Mouse (Mus musculus) lung, postnatal 0 days (tissue): ENCODE results near the gene Opa1. TPM values are rescaled to one million over a fixed set of nuclear protein-coding genes. Genes with fewer than 3 reads are reported as not detected.

Experiments used
- ATAC-seq: fragments of 200-750 bp; cut with Nextera tagmentation; 2 replicates; pipeline ENCODE4 v1.8.0; 2017; ENCODE audit warnings: moderate library complexity
- DNase-seq: peaks from one replicate; pipeline ENCODE4 v3.0.0-alpha.2; 2016; ENCODE audit warnings: low spot score
- H3K27ac ChIP-seq: fragments of 300-500 bp; sonication (generic); 2 replicates; pipeline ENCODE4 v1.5.1; 2014; ENCODE audit warnings: antibody characterized with exemption, mild to moderate bottlenecking, low read length, mixed read lengths
- H3K27me3 ChIP-seq: fragments of 300-500 bp; sonication (generic); replicated peaks from 2 replicates; pipeline ENCODE4 v1.6.1; 2014; ENCODE audit warnings: low read length, mixed read lengths; ENCODE audit not compliant: insufficient read depth
- H3K36me3 ChIP-seq: fragments of 300-500 bp; sonication (generic); 2 replicates; pipeline ENCODE4 v1.6.1; 2014; ENCODE audit warnings: low read length, mixed read lengths; ENCODE audit not compliant: insufficient read depth
- H3K4me1 ChIP-seq: fragments of 300-500 bp; sonication (generic); 2 replicates; pipeline ENCODE4 v1.6.1; 2014; ENCODE audit warnings: antibody characterized with exemption, low read depth, low read length, mixed read lengths; ENCODE audit not compliant: insufficient read depth
- H3K4me2 ChIP-seq: fragments of 300-500 bp; sonication (generic); replicated peaks from 2 replicates; pipeline ENCODE4 v1.6.1; 2014; ENCODE audit warnings: low read depth, mild to moderate bottlenecking, low read length, moderate library complexity, mixed read lengths
- H3K4me3 ChIP-seq: fragments of 300-500 bp; sonication (generic); 2 replicates; pipeline ENCODE4 v1.5.1; 2014; ENCODE audit warnings: low read depth, low read length
- H3K9ac ChIP-seq: fragments of 300-500 bp; sonication (generic); replicated peaks from 2 replicates; pipeline ENCODE4 v1.6.1; 2014; ENCODE audit warnings: low read depth, mild to moderate bottlenecking
- H3K9me3 ChIP-seq: fragments of 300-500 bp; sonication (generic); 2 replicates; pipeline ENCODE4 v1.6.1; 2016; ENCODE audit warnings: low read length, mixed read lengths
- CTCF ChIP-seq: IDR thresholded peaks from 2 replicates; pipeline ENCODE4 v1.5.1; 2016; ENCODE audit warnings: antibody characterized with exemption, mild to moderate bottlenecking
- EP300 ChIP-seq: IDR thresholded peaks from 2 replicates; pipeline ENCODE4 v1.6.1; 2016; ENCODE audit warnings: antibody characterized with exemption, mild to moderate bottlenecking, control low read depth
- WGBS: fragments of 180-500 bp; shearing (Covaris S2); extraction: QIAGEN DNeasy Blood & Tissue Kit; methylation state at CpG from one replicate; pipeline ENCODE4 v1.1.7; 2014; 5-methylcytosine and 5-hydroxymethylcytosine counted together
- polyA plus RNA-seq: library from polyadenylated mRNA; unstranded; fragments of >200 nt; fragmentation: Nextera tagmentation; extraction: Ambion mirVana; gene quantifications from 2 replicates; pipeline ENCODE4 v1.2.1, GENCODE M21; 2015

Opa1 gene
- polyA plus RNA-seq, 1 experiment from 2014 or later = 13.1 TPM

GRCm38 (mm10) chr16:29670806-29671205 is 91.7 kb downstream of the Opa1 start:
- Histone ChIP-seq H3K36me3 (no peaks in the 10 kb centered on the region), H3K4me2 (no peak overlapping the region), H3K4me3 (no peak overlapping the region), H3K4me1 (no peaks in the 10 kb centered on the region), H3K9ac (no peak overlapping the region), H3K9me3 (no peaks in the 10 kb centered on the region), H3K27me3 (no peaks in the 10 kb centered on the region), H3K27ac (no peak overlapping the region)
- DNase-seq = no peak
- ATAC-seq = no peak
- no peak for TF ChIP-seq EP300
- TF ChIP-seq CTCF = no peak
- WGBS = 97% methylated on average over 3 of the region's 3 CpGs

- ATAC-seq (no peak), DNase-seq (no peak)
- no peaks in the 10 kb centered on the region for H3K36me3 ChIP-seq
- no peak for TF ChIP-seq EP300
- no peak for TF ChIP-seq CTCF
- H3K4me1 ChIP-seq = no peaks in the 10 kb centered on the region
- H3K27me3 ChIP-seq = no peaks in the 10 kb centered on the region
- H3K27ac ChIP-seq = no peak overlapping the region
- 90% methylated on average over 3 of the region's 3 CpGs for WGBS
- no peaks in the 10 kb centered on the region for H3K9me3 ChIP-seq
- H3K9ac ChIP-seq = no peak overlapping the region
- H3K4me2 ChIP-seq = no peak overlapping the region
- no peak overlapping the region for H3K4me3 ChIP-seq
Measured at GRCm38 (mm10) chr16:29673230-29673629, 94.1 kb downstream of the Opa1 start.

DNA sequence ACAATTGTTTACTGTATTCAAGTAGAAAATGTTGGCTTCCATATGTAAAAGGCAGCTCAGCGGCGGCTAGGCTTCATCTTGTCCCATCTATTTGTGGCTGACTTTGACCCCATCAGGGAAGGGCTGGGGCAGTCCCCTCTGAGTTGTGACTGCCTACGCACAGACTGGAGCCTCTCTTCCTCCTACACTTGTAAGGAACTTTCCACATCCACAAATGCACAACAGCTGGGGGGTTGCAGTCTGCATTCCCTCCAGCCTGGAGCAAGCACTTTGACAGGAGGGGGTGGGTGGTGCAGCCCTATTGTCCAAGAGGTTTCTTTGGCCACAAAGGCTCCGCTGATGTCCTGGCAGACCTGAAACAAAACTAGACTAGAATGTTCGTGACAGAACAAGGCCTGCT is 100.5 kb downstream of the Opa1 start:
- Histone ChIP-seq H3K4me1 (no peaks in the 10 kb centered on the region), H3K9ac (no peak overlapping the region), H3K4me2 (no peak overlapping the region), H3K27me3 (no peaks in the 10 kb centered on the region), H3K9me3 (no peaks in the 10 kb centered on the region), H3K4me3 (no peak overlapping the region), H3K36me3 (no peaks in the 10 kb centered on the region), H3K27ac (no peak overlapping the region)
- DNase-seq (peak; percentile 4), ATAC-seq (no peak)
- TF ChIP-seq EP300 (no peak), CTCF (no peak)
- WGBS = 67% methylated on average over 5 of the region's 5 CpGs

GRCm38 (mm10) chr16:29680548-29681175 is 101.5 kb downstream of the Opa1 start:
- Histone ChIP-seq H3K27me3 (no peaks in the 10 kb centered on the region), H3K4me3 (no peak overlapping the region), H3K9me3 (no peaks in the 10 kb centered on the region), H3K9ac (no peak overlapping the region), H3K27ac (no peak overlapping the region), H3K36me3 (no peaks in the 10 kb centered on the region), H3K4me1 (no peaks in the 10 kb centered on the region), H3K4me2 (no peak overlapping the region)
- DNase-seq (no peak), ATAC-seq (no peak)
- TF ChIP-seq EP300 = no peak
- no peak for TF ChIP-seq CTCF
- WGBS = 74% methylated on average over 18 of the region's 18 CpGs

DNA sequence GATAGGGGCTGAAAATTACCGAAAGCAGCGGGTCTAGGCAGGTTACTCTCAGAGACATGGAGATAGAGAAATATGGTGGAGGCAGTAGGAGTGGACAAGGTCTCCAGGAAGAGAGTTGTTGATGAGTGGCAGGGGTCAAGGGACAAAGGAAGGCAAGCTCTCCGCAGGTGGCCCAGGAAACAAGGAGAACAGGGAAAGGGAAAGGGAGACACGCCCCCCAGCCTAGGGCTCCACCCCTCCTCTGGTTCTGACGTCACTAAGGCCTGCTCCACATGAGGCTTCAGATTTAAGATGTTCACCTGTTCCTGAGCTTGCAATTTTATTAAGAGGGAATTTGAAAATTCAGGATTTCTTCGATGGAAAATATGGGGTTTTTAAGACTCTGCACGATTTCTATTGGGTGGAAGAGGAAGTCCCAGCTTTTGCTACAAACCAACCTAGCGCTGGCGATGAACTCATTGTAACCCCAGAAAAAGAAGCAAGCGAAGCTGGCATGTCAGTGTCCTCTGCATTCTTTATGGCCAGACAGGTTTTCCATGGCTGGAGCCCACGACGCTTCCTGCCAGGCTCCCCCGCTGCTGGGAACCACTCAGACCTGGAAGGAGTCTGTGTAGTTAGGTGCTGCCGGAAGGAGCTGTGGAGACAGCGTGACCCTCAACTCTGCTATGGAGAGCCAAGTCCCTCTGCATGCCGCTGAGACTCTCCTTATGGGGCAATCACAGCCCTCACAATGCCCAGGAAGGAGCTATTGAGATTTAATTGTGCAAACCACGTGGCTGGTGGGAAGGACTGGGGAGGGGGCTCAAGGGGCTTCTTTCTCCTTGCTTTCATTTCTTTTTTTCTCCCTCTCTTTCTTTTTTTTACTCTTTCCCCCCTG is 103.7 kb downstream of the Opa1 start:
- 0 out of 2 replicates have a peak overlapping the region, but pooled peaks have one; percentile 14 for H3K27ac ChIP-seq
- H3K4me3 ChIP-seq = no peak overlapping the region
- H3K4me2 ChIP-seq = no peak overlapping the region
- TF ChIP-seq EP300 = no peak
- TF ChIP-seq CTCF = no peak
- 0 out of 2 replicates have a peak, but pooled peaks cover 2% of the 10 kb centered on the region for H3K4me1 ChIP-seq
- peak; percentile 64 for ATAC-seq
- WGBS = 42% methylated on average over 17 of the region's 17 CpGs
- peak; percentile 43 for DNase-seq
- no peaks in the 10 kb centered on the region for H3K9me3 ChIP-seq
- H3K36me3 ChIP-seq = no peaks in the 10 kb centered on the region
- H3K27me3 ChIP-seq = no peaks in the 10 kb centered on the region
- H3K9ac ChIP-seq = no peak overlapping the region

GRCm38 (mm10) chr16:29683563-29683962 is 104.4 kb downstream of the Opa1 start:
- H3K4me2 ChIP-seq = no peak overlapping the region
- DNase-seq = peak; percentile 8
- no peak overlapping the region for H3K9ac ChIP-seq
- no peaks in the 10 kb centered on the region for H3K27me3 ChIP-seq
- 0 out of 2 replicates have a peak, but pooled peaks cover 2% of the 10 kb centered on the region for H3K4me1 ChIP-seq
- ATAC-seq = no peak
- no peak for TF ChIP-seq CTCF
- TF ChIP-seq EP300 = no peak
- H3K4me3 ChIP-seq = no peak overlapping the region
- H3K36me3 ChIP-seq = no peaks in the 10 kb centered on the region
- WGBS = 26% methylated on average over 12 of the region's 12 CpGs
- no peak overlapping the region for H3K27ac ChIP-seq
- no peaks in the 10 kb centered on the region for H3K9me3 ChIP-seq
